Mouse (Mus musculus): ENCODE results near the gene Cntrl.
A peak's percentile ranks its signal among the peaks of the same experiment; 100 is the strongest.

DNA sequence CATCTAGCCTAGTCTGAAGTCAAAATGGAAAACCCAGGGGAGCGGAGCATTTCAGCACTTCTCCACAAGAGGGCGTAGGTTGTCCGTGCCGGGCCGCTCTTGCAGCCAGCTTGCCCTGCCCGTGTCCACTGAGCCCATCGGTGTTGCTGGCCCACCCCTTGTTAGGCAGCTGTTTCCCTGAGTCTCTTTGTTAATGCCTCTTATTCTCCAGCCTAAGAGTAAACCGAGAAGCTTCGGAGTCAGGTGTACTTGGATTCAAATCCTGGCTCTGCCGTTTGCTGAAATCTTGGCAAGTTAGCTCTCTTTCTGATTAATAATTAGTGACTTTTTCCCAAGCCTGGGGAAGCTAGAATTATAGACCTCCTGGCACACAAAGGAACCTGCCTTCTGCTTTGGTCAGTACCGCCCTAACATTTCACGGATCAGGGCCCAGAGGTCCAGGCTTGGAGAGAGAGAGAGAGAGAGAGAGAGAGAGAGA, 105.6 kb downstream of the Cntrl start:
- TF ChIP-seq EP300 (IDR thresholded peaks at IDR 0.05; ENCODE audit: low read depth) (no peak), CTCF (IDR thresholded peaks at IDR 0.05; ENCODE audit: low read depth) (peak; percentile 94)
